Mouse (Mus musculus) heart, adult 2 months (tissue): ENCODE measurements around the gene Scaf4. TPM values are rescaled to one million over a fixed set of nuclear protein-coding genes. Genes with fewer than 3 reads are reported as not detected.

Source experiments
- DNase-seq, 2 experiments: peaks; one replicate each; pipeline ENCODE4 v3.0.0; 2021
- H3K27ac ChIP-seq: fragments of 200-600 bp; 2 replicates; pipeline ENCODE4 v1.8.1; 2022
- H3K27me3 ChIP-seq: fragments of 200-500 bp; 2 replicates; pipeline ENCODE4 v1.6.1; 2012; ENCODE audit warnings: mild to moderate bottlenecking, low read length, inconsistent platforms, mixed read lengths; ENCODE audit not compliant: control insufficient read depth, insufficient read depth
- H3K36me3 ChIP-seq: fragments of 200-500 bp; 2 replicates; pipeline ENCODE4 v1.6.1; 2012; ENCODE audit warnings: low read length, inconsistent platforms; ENCODE audit not compliant: control insufficient read depth, insufficient read depth
- H3K4me1 ChIP-seq: fragments of 200-500 bp; 2 replicates; pipeline ENCODE4 v1.6.1; 2011; ENCODE audit warnings: low read length; ENCODE audit not compliant: control insufficient read depth, insufficient read depth
- H3K4me3 ChIP-seq: fragments of 200-600 bp; 2 replicates; pipeline ENCODE4 v1.8.1; 2022
- H3K79me2 ChIP-seq: fragments of 200-500 bp; replicated peaks from 2 replicates; pipeline ENCODE4 v1.6.1; 2012; ENCODE audit warnings: mild to moderate bottlenecking, inconsistent platforms, low read length, moderate library complexity, mixed read lengths; ENCODE audit not compliant: control insufficient read depth, insufficient read depth
- H3K9ac ChIP-seq: fragments of 200-500 bp; 2 replicates; pipeline ENCODE4 v1.6.1; 2012; ENCODE audit warnings: low read depth, mild to moderate bottlenecking, control low read depth, inconsistent platforms, low read length, mixed read lengths
- CTCF ChIP-seq: fragments of 200-600 bp; IDR thresholded peaks from 2 replicates; pipeline ENCODE4 v1.8.1; 2022; ENCODE audit warnings: antibody characterized with exemption, mild to moderate bottlenecking, moderate library complexity
- EP300 ChIP-seq: fragments of 200-500 bp; IDR thresholded peaks from 2 replicates; pipeline ENCODE4 v1.6.1; 2011; ENCODE audit warnings: low read depth, low read length, control low read depth; ENCODE audit not compliant: insufficient read depth
- POLR2A ChIP-seq: fragments of 200-500 bp; IDR thresholded peaks from 2 replicates; pipeline ENCODE4 v1.6.1; 2011; ENCODE audit warnings: mild to moderate bottlenecking, low read depth, low read length, control low read depth; ENCODE audit not compliant: insufficient read depth
- WGBS: fragments of 180-500 bp; shearing (Covaris S2); methylation state at CpG from one replicate; pipeline ENCODE4 v1.1.7; 2018; 5-methylcytosine and 5-hydroxymethylcytosine counted together
- intact Hi-C: fragments of 180-260 bp; cut with DNase I; formaldehyde crosslinking; loops from one replicate; pipeline ENCODE4 v1.15.1; 2025
- polyA plus RNA-seq: library from polyadenylated mRNA; depleted of rRNA; stranded (reverse); fragments of >200 nt; gene quantifications from 2 replicates; pipeline ENCODE4 v1.2.3, GENCODE M21; 2012
- total RNA-seq, 2 experiments: library from RNA; stranded (reverse); gene quantifications; 2 replicates each; pipeline ENCODE4 v1.2.3; 2021

Scaf4 gene
- total and polyA plus RNA-seq, 3 experiments, result 17.8 to 19.9 (median 18.8) TPM

DNA sequence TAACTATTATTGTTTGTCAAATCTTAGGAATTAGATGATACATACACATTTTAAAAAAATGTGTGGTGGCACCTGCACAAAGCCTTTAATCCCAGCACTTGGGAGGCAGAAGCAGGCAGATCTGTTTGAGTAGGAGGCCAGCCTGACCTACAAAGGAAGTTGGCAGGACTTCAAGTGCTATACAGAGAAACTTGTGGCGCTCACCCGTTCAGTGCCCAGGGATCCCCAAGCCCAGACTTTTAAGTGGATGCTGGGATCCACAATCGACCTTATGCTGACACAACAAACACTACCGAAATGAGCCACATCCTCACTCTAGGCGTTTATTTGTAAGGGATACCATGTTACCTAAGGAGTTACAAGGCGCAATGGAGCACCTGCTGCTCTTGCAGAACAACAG is 8.8 kb downstream of the Scaf4 start:
- no peak overlapping the region for H3K27ac ChIP-seq
- peaks cover 16% of the 10 kb centered on the region for H3K4me1 ChIP-seq
- H3K9ac ChIP-seq, result no peak overlapping the region
- H3K79me2 ChIP-seq, result peaks cover 10% of the 10 kb centered on the region
- H3K4me3 ChIP-seq, result no peak overlapping the region
- no peak for TF ChIP-seq POLR2A
- WGBS, result 54% methylated on average over 6 of the region's 6 CpGs
- H3K27me3 ChIP-seq, result no peaks in the 10 kb centered on the region
- intact Hi-C loops, result no loop called here
- DNase-seq, result no peak
- H3K36me3 ChIP-seq, result peaks cover 14% of the 10 kb centered on the region

DNA sequence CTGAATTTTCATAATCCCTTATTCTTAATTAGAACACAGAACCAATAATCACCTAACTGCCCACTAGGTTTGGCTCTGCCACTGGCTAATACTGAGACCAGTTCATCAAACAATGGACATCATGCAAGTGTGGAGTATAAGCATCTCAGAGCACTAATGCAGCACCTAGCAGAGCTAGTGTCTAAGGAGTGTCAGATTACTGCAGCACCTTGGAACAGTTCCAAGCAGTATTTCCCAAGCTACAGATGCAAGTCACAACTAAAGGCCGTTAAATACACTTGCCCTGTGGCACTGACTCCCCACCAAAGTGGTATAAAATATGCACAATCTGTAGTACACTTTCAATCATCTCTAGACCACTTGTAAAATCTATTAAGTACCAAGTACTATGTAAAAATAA is 17.7 kb downstream of the Scaf4 start:
- 3% methylated on average over 1 of the region's 1 CpGs for WGBS
- peaks cover 16% of the 10 kb centered on the region for H3K4me1 ChIP-seq

DNA sequence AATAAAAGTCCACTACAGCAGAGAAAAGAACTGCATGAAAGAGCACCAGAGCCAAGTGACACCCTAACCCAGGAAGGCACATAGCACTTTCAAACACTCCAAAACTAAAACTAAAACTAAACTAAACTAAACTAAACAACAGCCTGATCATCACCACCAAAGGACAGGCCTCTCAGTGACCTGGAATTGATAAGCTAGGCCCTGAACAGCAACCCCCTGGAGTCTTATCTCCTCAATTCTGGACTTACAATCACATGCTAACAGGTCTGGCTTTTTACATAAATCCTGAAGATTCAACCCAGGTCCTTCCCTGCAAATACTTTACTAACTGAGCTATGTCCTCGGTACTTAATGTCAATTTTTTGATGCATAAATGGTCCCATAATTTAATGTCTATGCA is 19.2 kb downstream of the Scaf4 start:
- Histone ChIP-seq H3K9ac (no peak overlapping the region), H3K4me3 (no peak overlapping the region), H3K27ac (no peak overlapping the region), H3K79me2 (peaks cover 11% of the 10 kb centered on the region), H3K4me1 (peaks cover 16% of the 10 kb centered on the region), H3K36me3 (peaks cover 2% of the 10 kb centered on the region), H3K27me3 (no peaks in the 10 kb centered on the region)
- DNase-seq, result no peak
- WGBS, result 60% methylated on average over 1 of the region's 1 CpGs
- TF ChIP-seq EP300, result no peak
- no peak for TF ChIP-seq CTCF
- TF ChIP-seq POLR2A, result no peak
- intact Hi-C loops, result no loop called here

More for the DNA sequence above, 17.7 kb downstream of the Scaf4 start:
- no peak overlapping the region for H3K4me3 ChIP-seq
- no peaks in the 10 kb centered on the region for H3K27me3 ChIP-seq
- peaks cover 2% of the 10 kb centered on the region for H3K36me3 ChIP-seq
- DNase-seq, result no peak
- H3K79me2 ChIP-seq, result peaks cover 14% of the 10 kb centered on the region
- intact Hi-C loops, result no loop called here
- H3K9ac ChIP-seq, result no peak overlapping the region
- no peak for TF ChIP-seq POLR2A
- no peak for TF ChIP-seq CTCF
- no peak for TF ChIP-seq EP300
- no peak overlapping the region for H3K27ac ChIP-seq

DNA sequence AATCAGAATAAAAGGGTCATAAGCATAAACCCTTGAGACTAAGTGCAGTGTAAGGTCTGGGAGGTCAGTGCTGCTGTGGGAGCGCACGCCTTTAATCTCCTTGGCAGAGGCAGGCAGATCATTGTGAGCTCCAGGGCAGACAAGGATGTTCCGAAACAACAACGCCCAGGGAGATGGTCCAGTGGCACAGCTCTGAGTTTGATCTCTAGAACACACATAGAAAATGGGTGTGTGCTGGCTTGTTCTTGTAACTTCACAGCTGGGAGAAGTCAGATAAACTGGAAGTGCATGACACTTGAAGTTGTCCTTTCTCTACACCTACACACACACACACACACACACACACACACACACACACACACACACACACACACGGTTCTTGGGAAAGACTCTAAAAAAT is 20.3 kb downstream of the Scaf4 start:
- Histone ChIP-seq H3K4me1 (peaks cover 12% of the 10 kb centered on the region), H3K4me3 (no peak overlapping the region), H3K27me3 (no peaks in the 10 kb centered on the region), H3K9ac (no peak overlapping the region), H3K79me2 (peaks cover 9% of the 10 kb centered on the region), H3K36me3 (peaks cover 4% of the 10 kb centered on the region), H3K27ac (no peak overlapping the region)
- TF ChIP-seq POLR2A (no peak), EP300 (no peak), CTCF (no peak)
- DNase-seq, result no peak
- intact Hi-C loops, result no loop called here
- 29% methylated on average over 5 of the region's 5 CpGs for WGBS

DNA sequence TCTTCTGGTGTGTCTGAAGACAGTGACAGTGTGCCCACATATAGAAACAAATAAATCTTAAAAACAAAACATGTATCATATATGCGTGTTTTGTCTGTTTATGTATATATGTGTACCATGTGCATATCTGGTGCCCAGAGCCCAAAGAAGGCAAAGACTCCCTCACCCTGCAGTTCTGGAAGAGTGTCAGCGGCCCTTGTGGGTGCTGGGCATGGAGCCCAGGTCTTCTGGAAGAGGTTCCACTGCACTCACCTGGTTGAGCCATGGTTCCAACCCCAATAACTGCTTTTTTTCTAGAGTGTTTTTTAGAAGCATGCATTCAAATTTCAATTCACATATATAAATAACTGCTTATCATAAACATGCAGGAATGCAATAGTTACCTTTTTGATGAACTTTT is 22.5 kb downstream of the Scaf4 start:
- peaks cover 6% of the 10 kb centered on the region for H3K4me1 ChIP-seq
- no peak overlapping the region for H3K27ac ChIP-seq
- peak in 1 of 2 experiments; percentile 29 for DNase-seq
- H3K36me3 ChIP-seq, result peaks cover 4% of the 10 kb centered on the region
- no peaks in the 10 kb centered on the region for H3K27me3 ChIP-seq
- WGBS, result 79% methylated on average over 2 of the region's 2 CpGs
- intact Hi-C loops, result no loop called here
- H3K9ac ChIP-seq, result no peak overlapping the region
- no peak for TF ChIP-seq EP300
- no peak for TF ChIP-seq CTCF
- TF ChIP-seq POLR2A, result no peak
- peaks cover 4% of the 10 kb centered on the region; the same call in 1 of the 2 replicates for H3K79me2 ChIP-seq
- H3K4me3 ChIP-seq, result no peak overlapping the region

DNA sequence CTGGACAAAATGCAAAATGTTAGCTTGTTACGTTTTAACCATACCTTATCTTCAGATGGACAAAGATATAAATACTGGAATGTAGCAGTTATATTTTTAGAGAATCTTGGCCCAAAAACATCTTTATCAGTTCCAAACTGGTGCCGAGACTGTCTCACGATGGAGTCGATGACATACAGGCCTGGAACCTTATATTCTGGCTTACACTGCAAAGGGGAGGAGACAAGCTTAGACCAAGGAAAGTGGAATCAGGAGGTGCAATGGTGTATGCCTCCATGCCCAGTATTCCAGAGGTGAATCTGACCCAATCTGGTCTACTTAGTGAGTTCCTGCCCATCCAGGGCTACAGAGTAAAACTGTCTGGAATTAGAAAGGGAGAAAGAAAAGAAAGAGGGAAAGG is 24.2 kb downstream of the Scaf4 start:
- intact Hi-C loops, result no loop called here
- peaks cover 4% of the 10 kb centered on the region for H3K36me3 ChIP-seq
- WGBS, result 32% methylated on average over 4 of the region's 4 CpGs
- TF ChIP-seq POLR2A (no peak), EP300 (no peak), CTCF (no peak)
- H3K27me3 ChIP-seq, result no peaks in the 10 kb centered on the region
- no peak for DNase-seq
- no peak overlapping the region for H3K4me3 ChIP-seq
- H3K4me1 ChIP-seq, result peaks cover 2% of the 10 kb centered on the region
- no peak overlapping the region for H3K9ac ChIP-seq
- no peak overlapping the region for H3K27ac ChIP-seq
- H3K79me2 ChIP-seq, result peaks cover 2% of the 10 kb centered on the region; the same call in 1 of the 2 replicates
